Mouse (Mus musculus): ENCODE measurements around the gene Lsm14b.

- TF ChIP-seq CTCF (conservative IDR thresholded peaks at IDR 0.05; ENCODE audit: low read length), result no peak
- TF ChIP-seq POU5F1 (IDR thresholded peaks at IDR 0.05; ENCODE audit: borderline replicate concordance, low read length), result no peak
Observed at GRCm38 (mm10) chr2:180010686-180011085, 14.1 kb upstream of the Lsm14b start.

All from E14TG2a.4 (cell line).